Mouse (Mus musculus): Measurements from ENCODE around the gene Cisd3.

- TF ChIP-seq CTCF (IDR thresholded peaks at IDR 0.05; ENCODE audit: borderline replicate concordance, extremely low read depth, insufficient read depth, insufficient read length) (no peak), POLR2A (IDR thresholded peaks at IDR 0.05; ENCODE audit: borderline replicate concordance, extremely low read depth, insufficient read depth, insufficient read length, poor library complexity, severe bottlenecking) (no peak)
These were observed 8.8 kb downstream of the Cisd3 start for GRCm38 (mm10) chr11:97694435-97694834.
